Mouse (Mus musculus): ENCODE measurements around the gene Slc24a3. TPM values are rescaled to one million over a fixed set of nuclear protein-coding genes. Genes with fewer than 3 reads are reported as not detected.

The Slc24a3 gene
- polyA plus RNA-seq, 1 experiment from 2014 or later = 1.8 TPM

GRCm38 (mm10) chr2:145326544-145326943, 159.0 kb downstream of the Slc24a3 start:
- no peak overlapping the region for H3K9ac ChIP-seq
- 82% methylated on average over 2 of the region's 2 CpGs for WGBS
- no peaks in the 10 kb centered on the region for H3K36me3 ChIP-seq
- H3K27me3 ChIP-seq = no peaks in the 10 kb centered on the region
- H3K27ac ChIP-seq = no peak overlapping the region
- H3K9me3 ChIP-seq (replicated peaks) = no peaks in the 10 kb centered on the region
- H3K4me3 ChIP-seq = no peak overlapping the region
- H3K4me2 ChIP-seq = no peak overlapping the region
- ATAC-seq (replicated peaks; ENCODE audit: insufficient number of reproducible peaks, insufficient read depth, low FRiP score, low read depth) = no peak
- H3K4me1 ChIP-seq (replicated peaks) = 0 out of 2 replicates have a peak, but pooled peaks cover 2% of the 10 kb centered on the region

GRCm38 (mm10) chr2:145329756-145330155, 162.2 kb downstream of the Slc24a3 start:
- no peak overlapping the region for H3K27ac ChIP-seq
- no peaks in the 10 kb centered on the region for H3K36me3 ChIP-seq
- no peak overlapping the region for H3K4me3 ChIP-seq
- no peaks in the 10 kb centered on the region for H3K9me3 ChIP-seq (replicated peaks)
- H3K4me2 ChIP-seq = no peak overlapping the region
- H3K9ac ChIP-seq = no peak overlapping the region
- H3K27me3 ChIP-seq = no peaks in the 10 kb centered on the region
- 48% methylated on average over 8 of the region's 8 CpGs for WGBS
- 0 out of 2 replicates have a peak, but pooled peaks cover 2% of the 10 kb centered on the region for H3K4me1 ChIP-seq (replicated peaks)
- ATAC-seq (replicated peaks; ENCODE audit: insufficient number of reproducible peaks, insufficient read depth, low FRiP score, low read depth) = no peak

GRCm38 (mm10) chr2:145331525-145331924, 164.0 kb downstream of the Slc24a3 start:
- ATAC-seq (replicated peaks; ENCODE audit: insufficient number of reproducible peaks, insufficient read depth, low FRiP score, low read depth) = no peak
- no peak overlapping the region for H3K4me2 ChIP-seq
- H3K27ac ChIP-seq = no peak overlapping the region
- 82% methylated on average over 1 of the region's 1 CpGs for WGBS
- no peaks in the 10 kb centered on the region for H3K9me3 ChIP-seq (replicated peaks)
- no peaks in the 10 kb centered on the region for H3K4me1 ChIP-seq (replicated peaks)
- no peaks in the 10 kb centered on the region for H3K27me3 ChIP-seq
- no peaks in the 10 kb centered on the region for H3K36me3 ChIP-seq
- H3K9ac ChIP-seq = no peak overlapping the region
- no peak overlapping the region for H3K4me3 ChIP-seq

GRCm38 (mm10) chr2:145333466-145333865, 165.9 kb downstream of the Slc24a3 start:
- Histone ChIP-seq H3K4me3 (no peak overlapping the region), H3K27ac (no peak overlapping the region), H3K9me3 (replicated peaks) (no peaks in the 10 kb centered on the region), H3K36me3 (no peaks in the 10 kb centered on the region), H3K27me3 (no peaks in the 10 kb centered on the region), H3K4me2 (no peak overlapping the region), H3K4me1 (replicated peaks) (no peaks in the 10 kb centered on the region), H3K9ac (no peak overlapping the region)
- ATAC-seq (replicated peaks; ENCODE audit: insufficient number of reproducible peaks, insufficient read depth, low FRiP score, low read depth) = no peak

- no peak for ATAC-seq (replicated peaks; ENCODE audit: insufficient number of reproducible peaks, insufficient read depth, low FRiP score, low read depth)
- H3K27me3 ChIP-seq = no peaks in the 10 kb centered on the region
- no peak overlapping the region for H3K4me3 ChIP-seq
These were observed 168.9 kb downstream of the Slc24a3 start for GRCm38 (mm10) chr2:145336406-145336805.

GRCm38 (mm10) chr2:145340816-145341215, 173.3 kb downstream of the Slc24a3 start:
- Histone ChIP-seq H3K9ac (no peak overlapping the region), H3K27ac (no peak overlapping the region), H3K27me3 (no peaks in the 10 kb centered on the region), H3K4me3 (no peak overlapping the region), H3K4me1 (replicated peaks) (no peaks in the 10 kb centered on the region), H3K36me3 (no peaks in the 10 kb centered on the region), H3K9me3 (replicated peaks) (no peaks in the 10 kb centered on the region), H3K4me2 (no peak overlapping the region)
- ATAC-seq (replicated peaks; ENCODE audit: insufficient number of reproducible peaks, insufficient read depth, low FRiP score, low read depth) = no peak
- 80% methylated on average over 2 of the region's 2 CpGs for WGBS

More at GRCm38 (mm10) chr2:145336406-145336805, 168.9 kb downstream of the Slc24a3 start:
- no peak overlapping the region for H3K4me2 ChIP-seq
- no peaks in the 10 kb centered on the region for H3K9me3 ChIP-seq (replicated peaks)
- H3K36me3 ChIP-seq = no peaks in the 10 kb centered on the region
- H3K27ac ChIP-seq = no peak overlapping the region
- no peak overlapping the region for H3K9ac ChIP-seq
- no peaks in the 10 kb centered on the region for H3K4me1 ChIP-seq (replicated peaks)

- H3K4me3 ChIP-seq = no peak overlapping the region
- no peaks in the 10 kb centered on the region for H3K27me3 ChIP-seq
- no peak for ATAC-seq (replicated peaks; ENCODE audit: insufficient number of reproducible peaks, insufficient read depth, low FRiP score, low read depth)
- H3K4me2 ChIP-seq = no peak overlapping the region
- 67% methylated on average over 4 of the region's 4 CpGs for WGBS
- no peaks in the 10 kb centered on the region for H3K9me3 ChIP-seq (replicated peaks)
- no peak overlapping the region for H3K9ac ChIP-seq
- H3K4me1 ChIP-seq (replicated peaks) = no peaks in the 10 kb centered on the region
- no peak overlapping the region for H3K27ac ChIP-seq
- H3K36me3 ChIP-seq = no peaks in the 10 kb centered on the region
These were observed 175.4 kb downstream of the Slc24a3 start for GRCm38 (mm10) chr2:145342956-145343355.

GRCm38 (mm10) chr2:145344521-145344920, 177.0 kb downstream of the Slc24a3 start:
- H3K36me3 ChIP-seq = no peaks in the 10 kb centered on the region
- H3K27ac ChIP-seq = no peak overlapping the region
- H3K4me1 ChIP-seq (replicated peaks) = no peaks in the 10 kb centered on the region
- no peaks in the 10 kb centered on the region for H3K27me3 ChIP-seq
- 67% methylated on average over 1 of the region's 1 CpGs for whole genome bisulfite sequencing
- H3K4me3 ChIP-seq = no peak overlapping the region
- H3K4me2 ChIP-seq = no peak overlapping the region
- ATAC-seq (replicated peaks; ENCODE audit: insufficient number of reproducible peaks, insufficient read depth, low FRiP score, low read depth) = no peak
- no peak overlapping the region for H3K9ac ChIP-seq
- no peaks in the 10 kb centered on the region for H3K9me3 ChIP-seq (replicated peaks)

- Histone ChIP-seq H3K4me1 (replicated peaks) (no peaks in the 10 kb centered on the region), H3K9ac (no peak overlapping the region), H3K27ac (no peak overlapping the region), H3K4me3 (no peak overlapping the region), H3K4me2 (no peak overlapping the region), H3K27me3 (no peaks in the 10 kb centered on the region), H3K9me3 (replicated peaks) (no peaks in the 10 kb centered on the region), H3K36me3 (no peaks in the 10 kb centered on the region)
- 81% methylated on average over 1 of the region's 1 CpGs for WGBS
- no peak for ATAC-seq (replicated peaks; ENCODE audit: insufficient number of reproducible peaks, insufficient read depth, low FRiP score, low read depth)
These were observed 186.2 kb downstream of the Slc24a3 start for GRCm38 (mm10) chr2:145353801-145354200.

GRCm38 (mm10) chr2:145358236-145358942, 190.8 kb downstream of the Slc24a3 start:
- no peak for ATAC-seq (replicated peaks; ENCODE audit: insufficient number of reproducible peaks, insufficient read depth, low FRiP score, low read depth)
- Histone ChIP-seq H3K27ac (no peak overlapping the region), H3K36me3 (no peaks in the 10 kb centered on the region), H3K4me3 (no peak overlapping the region), H3K9me3 (replicated peaks) (no peaks in the 10 kb centered on the region), H3K27me3 (no peaks in the 10 kb centered on the region), H3K9ac (no peak overlapping the region), H3K4me1 (replicated peaks) (no peaks in the 10 kb centered on the region), H3K4me2 (no peak overlapping the region)
- WGBS = 75% methylated on average over 6 of the region's 6 CpGs

GRCm38 (mm10) chr2:145363604-145364003, 196.1 kb downstream of the Slc24a3 start:
- Histone ChIP-seq H3K9ac (no peak overlapping the region), H3K27ac (no peak overlapping the region), H3K4me3 (no peak overlapping the region), H3K4me1 (replicated peaks) (no peaks in the 10 kb centered on the region), H3K4me2 (no peak overlapping the region), H3K27me3 (no peaks in the 10 kb centered on the region), H3K36me3 (no peaks in the 10 kb centered on the region), H3K9me3 (replicated peaks) (no peaks in the 10 kb centered on the region)
- no peak for ATAC-seq (replicated peaks; ENCODE audit: insufficient number of reproducible peaks, insufficient read depth, low FRiP score, low read depth)
- WGBS = 62% methylated on average over 2 of the region's 2 CpGs

- Histone ChIP-seq H3K27ac (no peak overlapping the region), H3K9me3 (replicated peaks) (no peaks in the 10 kb centered on the region), H3K27me3 (no peaks in the 10 kb centered on the region), H3K4me2 (no peak overlapping the region), H3K4me3 (no peak overlapping the region), H3K36me3 (no peaks in the 10 kb centered on the region), H3K4me1 (replicated peaks) (no peaks in the 10 kb centered on the region), H3K9ac (no peak overlapping the region)
- WGBS = 56% methylated on average over 2 of the region's 2 CpGs
- ATAC-seq (replicated peaks; ENCODE audit: insufficient number of reproducible peaks, insufficient read depth, low FRiP score, low read depth) = no peak
These were observed 201.1 kb downstream of the Slc24a3 start for GRCm38 (mm10) chr2:145368701-145369100.
